Mouse (Mus musculus): ENCODE data around the gene Rel. TPM values are rescaled to one million over a fixed set of nuclear protein-coding genes. Genes with fewer than 3 reads are reported as not detected.
"Not testable (repeated sequence)": the region's sequence is repeated elsewhere in the genome, so short reads cannot be mapped to it uniquely, and the experiment has no call there.

Gene Rel
- polyA plus RNA-seq, 1 experiment from 2014 or later: 0.55 TPM

- Histone ChIP-seq H3K9me3 (replicated peaks) (no peaks in the 10 kb centered on the region), H3K4me2 (peak overlapping the region; percentile 81), H3K4me1 (peaks cover 7% of the 10 kb centered on the region; the same call in 1 of the 2 replicates), H3K36me3 (no peaks in the 10 kb centered on the region), H3K27me3 (replicated peaks) (0 out of 2 replicates have a peak, but pooled peaks cover 7% of the 10 kb centered on the region), H3K9ac (replicated peaks) (peak overlapping the region; percentile 71), H3K27ac (replicated peaks) (peak overlapping the region; percentile 91), H3K4me3 (replicated peaks) (peak overlapping the region; percentile 81)
- ATAC-seq (ENCODE audit: low FRiP score): no peak
- WGBS: 5% methylated on average over 21 of the region's 21 CpGs
Observed at GRCm38 (mm10) chr11:23771507-23772097, 832 bp upstream of the Rel start.

- peak overlapping the region; percentile 91 for H3K27ac ChIP-seq (replicated peaks)
- H3K4me3 ChIP-seq (replicated peaks): peak overlapping the region; percentile 81
- H3K27me3 ChIP-seq (replicated peaks): 0 out of 2 replicates have a peak, but pooled peaks cover 7% of the 10 kb centered on the region
- peak overlapping the region; percentile 71 for H3K9ac ChIP-seq (replicated peaks)
- peak overlapping the region; percentile 81 for H3K4me2 ChIP-seq
- peaks cover 7% of the 10 kb centered on the region; the same call in 1 of the 2 replicates for H3K4me1 ChIP-seq
- no peaks in the 10 kb centered on the region for H3K9me3 ChIP-seq (replicated peaks)
- H3K36me3 ChIP-seq: no peaks in the 10 kb centered on the region
- no peak for ATAC-seq (ENCODE audit: low FRiP score)
- WGBS: under 1% methylated on average over 24 of the region's 24 CpGs
Observed at GRCm38 (mm10) chr11:23770510-23770759, 335 bp downstream of the Rel start.

- Histone ChIP-seq H3K27ac (replicated peaks) (peak overlapping the region; percentile 91), H3K9me3 (replicated peaks) (no peaks in the 10 kb centered on the region), H3K4me1 (peaks cover 7% of the 10 kb centered on the region; the same call in 1 of the 2 replicates), H3K27me3 (replicated peaks) (0 out of 2 replicates have a peak, but pooled peaks cover 7% of the 10 kb centered on the region), H3K36me3 (no peaks in the 10 kb centered on the region), H3K9ac (replicated peaks) (peak overlapping the region; percentile 71), H3K4me3 (replicated peaks) (peak overlapping the region; percentile 81), H3K4me2 (peak overlapping the region; percentile 81)
- ATAC-seq (ENCODE audit: low FRiP score): peak; percentile 15; the same call in 1 of the 2 replicates
- under 1% methylated on average over 25 of the region's 25 CpGs for WGBS
Observed at GRCm38 (mm10) chr11:23769686-23770509, 872 bp downstream of the Rel start.

GRCm38 (mm10) chr11:23769033-23769432 is 1.7 kb downstream of the Rel start:
- no peak overlapping the region for H3K27ac ChIP-seq (replicated peaks)
- H3K9ac ChIP-seq (replicated peaks): no peak overlapping the region
- H3K4me1 ChIP-seq: peaks cover 7% of the 10 kb centered on the region; the same call in 1 of the 2 replicates
- no peak overlapping the region for H3K4me2 ChIP-seq
- no peaks in the 10 kb centered on the region for H3K9me3 ChIP-seq (replicated peaks)
- 0 out of 2 replicates have a peak, but pooled peaks cover 7% of the 10 kb centered on the region for H3K27me3 ChIP-seq (replicated peaks)
- no peaks in the 10 kb centered on the region for H3K36me3 ChIP-seq
- H3K4me3 ChIP-seq (replicated peaks): no peak overlapping the region
- ATAC-seq (ENCODE audit: low FRiP score): no peak

- Histone ChIP-seq H3K9ac (replicated peaks) (no peak overlapping the region), H3K4me1 (peaks cover 7% of the 10 kb centered on the region; the same call in 1 of the 2 replicates), H3K4me2 (no peak overlapping the region), H3K27ac (replicated peaks) (no peak overlapping the region), H3K4me3 (replicated peaks) (no peak overlapping the region), H3K27me3 (replicated peaks) (0 out of 2 replicates have a peak, but pooled peaks cover 5% of the 10 kb centered on the region), H3K9me3 (replicated peaks) (no peaks in the 10 kb centered on the region), H3K36me3 (no peaks in the 10 kb centered on the region)
- ATAC-seq (ENCODE audit: low FRiP score): no peak
- WGBS: 88% methylated on average over 1 of the region's 1 CpGs
Observed at GRCm38 (mm10) chr11:23767928-23768327, 2.8 kb downstream of the Rel start.

- H3K27me3 ChIP-seq (replicated peaks); ATAC-seq (ENCODE audit: low FRiP score); H3K4me3 ChIP-seq (replicated peaks); H3K4me1 ChIP-seq; H3K4me2 ChIP-seq; H3K27ac ChIP-seq (replicated peaks); H3K9me3 ChIP-seq (replicated peaks); H3K9ac ChIP-seq (replicated peaks); H3K36me3 ChIP-seq: not testable (repeated sequence)
- WGBS: 93% methylated on average over 5 of the region's 5 CpGs
Observed at GRCm38 (mm10) chr11:23767369-23767768, 3.4 kb downstream of the Rel start.

GRCm38 (mm10) chr11:23762635-23763034 is 8.1 kb downstream of the Rel start:
- Histone ChIP-seq H3K4me2 (no peak overlapping the region), H3K9ac (replicated peaks) (no peak overlapping the region), H3K27ac (replicated peaks) (no peak overlapping the region), H3K27me3 (replicated peaks) (no peaks in the 10 kb centered on the region), H3K4me1 (no peaks in the 10 kb centered on the region), H3K4me3 (replicated peaks) (no peak overlapping the region), H3K9me3 (replicated peaks) (no peaks in the 10 kb centered on the region), H3K36me3 (no peaks in the 10 kb centered on the region)
- ATAC-seq (ENCODE audit: low FRiP score): no peak
- WGBS: 95% methylated on average over 2 of the region's 2 CpGs

GRCm38 (mm10) chr11:23758218-23758617 is 12.6 kb downstream of the Rel start:
- no peak overlapping the region for H3K27ac ChIP-seq (replicated peaks)
- no peak overlapping the region for H3K4me2 ChIP-seq
- WGBS: 91% methylated on average over 2 of the region's 2 CpGs
- H3K9me3 ChIP-seq (replicated peaks): no peaks in the 10 kb centered on the region
- no peak overlapping the region for H3K9ac ChIP-seq (replicated peaks)
- no peaks in the 10 kb centered on the region for H3K36me3 ChIP-seq
- H3K4me1 ChIP-seq: no peaks in the 10 kb centered on the region
- H3K27me3 ChIP-seq (replicated peaks): no peaks in the 10 kb centered on the region
- ATAC-seq (ENCODE audit: low FRiP score): no peak
- no peak overlapping the region for H3K4me3 ChIP-seq (replicated peaks)

GRCm38 (mm10) chr11:23754329-23754728 is 16.4 kb downstream of the Rel start:
- Histone ChIP-seq H3K36me3 (no peaks in the 10 kb centered on the region), H3K4me2 (no peak overlapping the region), H3K4me1 (no peaks in the 10 kb centered on the region), H3K4me3 (replicated peaks) (no peak overlapping the region), H3K27ac (replicated peaks) (no peak overlapping the region), H3K27me3 (replicated peaks) (no peaks in the 10 kb centered on the region), H3K9me3 (replicated peaks) (no peaks in the 10 kb centered on the region), H3K9ac (replicated peaks) (no peak overlapping the region)
- ATAC-seq (ENCODE audit: low FRiP score): no peak

- Histone ChIP-seq H3K27ac (replicated peaks) (no peak overlapping the region), H3K9me3 (replicated peaks) (no peaks in the 10 kb centered on the region), H3K27me3 (replicated peaks) (no peaks in the 10 kb centered on the region), H3K4me1 (no peaks in the 10 kb centered on the region), H3K36me3 (no peaks in the 10 kb centered on the region), H3K4me2 (no peak overlapping the region), H3K4me3 (replicated peaks) (no peak overlapping the region), H3K9ac (replicated peaks) (no peak overlapping the region)
- no peak for ATAC-seq (ENCODE audit: low FRiP score)
- 96% methylated on average over 1 of the region's 1 CpGs for WGBS
Observed at GRCm38 (mm10) chr11:23753136-23753710, 17.5 kb downstream of the Rel start.

- ATAC-seq (ENCODE audit: low FRiP score): no peak
- Histone ChIP-seq H3K4me3 (replicated peaks) (no peak overlapping the region), H3K4me2 (no peak overlapping the region), H3K4me1 (no peaks in the 10 kb centered on the region), H3K36me3 (peaks cover 6% of the 10 kb centered on the region; the same call in 1 of the 2 replicates), H3K27ac (replicated peaks) (no peak overlapping the region), H3K9me3 (replicated peaks) (no peaks in the 10 kb centered on the region), H3K27me3 (replicated peaks) (no peaks in the 10 kb centered on the region), H3K9ac (replicated peaks) (no peak overlapping the region)
- WGBS: 85% methylated on average over 4 of the region's 4 CpGs
Observed at GRCm38 (mm10) chr11:23746102-23746501, 24.7 kb downstream of the Rel start.

- no peaks in the 10 kb centered on the region for H3K9me3 ChIP-seq (replicated peaks)
- WGBS: 93% methylated on average over 3 of the region's 3 CpGs
- H3K36me3 ChIP-seq: peaks cover 6% of the 10 kb centered on the region; the same call in 1 of the 2 replicates
- no peak overlapping the region for H3K27ac ChIP-seq (replicated peaks)
- no peak overlapping the region for H3K4me3 ChIP-seq (replicated peaks)
- no peaks in the 10 kb centered on the region for H3K27me3 ChIP-seq (replicated peaks)
- H3K4me2 ChIP-seq: no peak overlapping the region
- H3K9ac ChIP-seq (replicated peaks): no peak overlapping the region
- no peaks in the 10 kb centered on the region for H3K4me1 ChIP-seq
- no peak for ATAC-seq (ENCODE audit: low FRiP score)
Observed at GRCm38 (mm10) chr11:23744352-23744751, 26.4 kb downstream of the Rel start.
